Mouse (Mus musculus): ENCODE results near the gene Skap2.

Skap2 gene

GRCm38 (mm10) chr6:52005616-52005962 is 6.8 kb downstream of the Skap2 start:
- DNase-seq (ENCODE audit: low read depth, low spot score), result no peak

GRCm38 (mm10) chr6:52004995-52005394 is 7.4 kb downstream of the Skap2 start:
- DNase-seq (ENCODE audit: low read depth, low spot score), result no peak

GRCm38 (mm10) chr6:52002676-52003075 is 9.7 kb downstream of the Skap2 start:
- peak; percentile 59 for DNase-seq (ENCODE audit: low read depth, low spot score)

GRCm38 (mm10) chr6:51999157-51999478 is 13.2 kb downstream of the Skap2 start:
- DNase-seq (ENCODE audit: low read depth, low spot score), result no peak

- peak; percentile 72 for DNase-seq (ENCODE audit: low read depth, low spot score)
Measured at GRCm38 (mm10) chr6:51998409-51999156, 13.8 kb downstream of the Skap2 start.

GRCm38 (mm10) chr6:51987999-51988398 is 24.4 kb downstream of the Skap2 start:
- no peak for DNase-seq (ENCODE audit: low read depth, low spot score)

GRCm38 (mm10) chr6:51977638-51978037 is 34.7 kb downstream of the Skap2 start:
- DNase-seq (ENCODE audit: low read depth, low spot score), result no peak

- no peak for DNase-seq (ENCODE audit: low read depth, low spot score)
Measured at GRCm38 (mm10) chr6:51975751-51976150, 36.6 kb downstream of the Skap2 start.

- no peak for DNase-seq (ENCODE audit: low read depth, low spot score)
Measured at GRCm38 (mm10) chr6:51958992-51959391, 53.4 kb downstream of the Skap2 start.

GRCm38 (mm10) chr6:51956048-51956792 is 56.1 kb downstream of the Skap2 start:
- no peak for DNase-seq (ENCODE audit: low read depth, low spot score)

GRCm38 (mm10) chr6:51947661-51948060 is 64.7 kb downstream of the Skap2 start:
- DNase-seq (ENCODE audit: low read depth, low spot score), result peak; percentile 63

- DNase-seq (ENCODE audit: low read depth, low spot score), result no peak
Measured at GRCm38 (mm10) chr6:51944916-51945315, 67.4 kb downstream of the Skap2 start.

GRCm38 (mm10) chr6:51933998-51934397 is 78.4 kb downstream of the Skap2 start:
- no peak for DNase-seq (ENCODE audit: low read depth, low spot score)

- no peak for DNase-seq (ENCODE audit: low read depth, low spot score)
Measured at GRCm38 (mm10) chr6:51933034-51933611, 79.2 kb downstream of the Skap2 start.

- DNase-seq (ENCODE audit: low read depth, low spot score), result peak; percentile 71
Measured at GRCm38 (mm10) chr6:51927101-51927500, 85.2 kb downstream of the Skap2 start.

- DNase-seq (ENCODE audit: low read depth, low spot score), result no peak
Measured at GRCm38 (mm10) chr6:51921831-51922230, 90.5 kb downstream of the Skap2 start.

GRCm38 (mm10) chr6:51908495-51908894 is 103.9 kb downstream of the Skap2 start:
- no peak for DNase-seq (ENCODE audit: low read depth, low spot score)

- no peak for DNase-seq (ENCODE audit: low read depth, low spot score)
Measured at GRCm38 (mm10) chr6:51905659-51906058, 106.7 kb downstream of the Skap2 start.

GRCm38 (mm10) chr6:51901544-51901943 is 110.8 kb downstream of the Skap2 start:
- DNase-seq (ENCODE audit: low read depth, low spot score), result no peak

GRCm38 (mm10) chr6:51898318-51898994 is 113.9 kb downstream of the Skap2 start:
- no peak for DNase-seq (ENCODE audit: low read depth, low spot score)

- no peak for DNase-seq (ENCODE audit: low read depth, low spot score)
Measured at GRCm38 (mm10) chr6:51895753-51896152, 116.6 kb downstream of the Skap2 start.

- no peak for DNase-seq (ENCODE audit: low read depth, low spot score)
Measured at GRCm38 (mm10) chr6:51894717-51895116, 117.6 kb downstream of the Skap2 start.
